Mouse (Mus musculus) liver (tissue): ENCODE results near the gene Slc46a2.
A peak's percentile ranks its signal among the peaks of the same experiment; 100 is the strongest.

Experiments used
- DNase-seq: peaks from one replicate; pipeline ENCODE4 v3.0.0-alpha.2; 2020; ENCODE audit warnings: mixed read lengths

Gene Slc46a2

GRCm38 (mm10) chr4:59914608-59915403 lies at the start of gene Slc46a2:
TSS of gene Slc46a2 (minus strand) at chr4:59915056.
- no peak for DNase-seq

DNA sequence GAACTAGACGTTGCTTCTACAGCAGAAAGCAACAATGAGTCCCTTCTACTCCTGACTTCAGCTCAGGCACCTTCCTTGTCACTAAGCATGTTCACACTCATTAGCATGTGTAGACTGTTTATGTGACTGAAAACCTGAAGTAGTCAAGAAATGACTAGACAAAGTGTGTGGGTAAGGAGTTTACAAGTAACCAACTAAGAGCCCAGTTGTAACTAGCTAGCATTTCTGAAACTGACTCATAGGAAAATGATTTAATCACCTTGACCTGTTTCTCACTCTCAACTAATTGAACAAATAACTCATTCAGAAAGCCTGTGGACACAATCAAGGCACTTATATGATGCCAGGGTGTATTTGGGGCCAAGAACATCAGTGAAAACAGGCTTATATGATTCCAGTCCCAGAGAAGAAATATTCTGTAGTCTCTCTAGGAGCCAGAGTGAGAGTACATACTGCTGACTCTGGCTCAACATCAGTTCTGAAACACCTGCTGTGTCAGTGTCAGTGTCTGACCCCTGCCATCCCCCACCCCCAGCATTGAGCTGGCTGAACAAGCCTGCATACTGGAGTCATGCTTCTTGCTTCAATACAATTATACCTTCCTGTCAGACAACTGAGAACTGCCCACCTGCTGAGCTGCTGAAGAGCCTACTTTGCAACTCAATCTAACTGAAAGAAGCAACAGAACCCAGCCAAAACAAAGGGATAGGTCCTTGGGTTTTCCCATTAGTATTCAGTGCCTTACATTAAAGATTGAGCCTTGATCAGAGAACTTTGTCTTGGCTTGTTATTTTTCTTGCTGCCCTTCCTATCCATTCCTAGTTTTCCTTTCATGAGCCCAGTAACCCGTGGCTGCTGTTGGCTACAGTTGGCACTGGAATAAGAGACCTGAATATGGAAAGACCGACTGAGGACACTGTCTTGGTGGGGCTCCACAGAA lies 48.8 kb upstream of the Slc46a2 start, which contains the start of gene Mup6:
Gene Mup6 (plus strand): TSS at position 890 of the 940 bp plus-strand sequence.
- DNase-seq = no peak

DNA sequence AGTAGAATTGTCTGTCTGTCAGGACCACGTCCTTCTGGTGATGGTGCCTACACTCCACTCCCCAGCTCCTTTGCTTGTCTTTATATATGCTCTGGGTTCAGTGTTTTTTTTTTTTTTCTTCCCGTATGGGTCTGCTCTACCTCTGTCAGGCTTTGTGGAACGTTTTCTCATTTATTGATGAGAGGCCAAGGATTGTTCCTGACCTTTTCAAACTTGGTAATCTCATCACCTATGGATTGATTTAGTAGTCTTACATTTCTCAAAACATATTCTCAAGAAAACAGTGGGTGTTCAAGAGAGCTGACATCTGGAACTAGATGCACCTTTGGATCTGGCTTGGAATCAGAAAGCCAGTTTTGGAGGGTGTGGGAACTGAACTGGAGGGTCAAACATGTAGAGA lies 45.8 kb upstream of the Slc46a2 start, which contains the start of gene Mup4:
Gene Mup4 (minus strand): TSS at position 101 of the 400 bp plus-strand sequence.
- DNase-seq = no peak

DNA sequence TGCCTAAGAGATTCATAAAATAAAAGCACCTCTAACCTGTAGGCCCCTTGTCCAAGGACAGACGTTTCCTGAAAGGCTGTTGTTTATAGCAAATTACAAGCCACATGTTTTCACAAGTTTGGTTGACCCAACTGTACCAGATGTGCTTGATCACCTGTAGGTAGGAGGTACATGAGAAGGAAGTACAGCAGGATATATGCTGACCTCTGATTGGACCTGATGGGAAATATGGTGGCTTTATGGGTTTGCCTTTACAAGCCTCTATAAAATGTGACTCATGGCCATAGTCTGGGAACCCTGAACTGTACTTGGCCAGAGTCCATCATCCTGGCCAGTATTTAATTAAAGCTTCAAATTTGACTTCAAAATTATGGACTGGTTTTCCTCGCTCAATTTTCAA lies 22.7 kb upstream of the Slc46a2 start:
- no peak for DNase-seq

DNA sequence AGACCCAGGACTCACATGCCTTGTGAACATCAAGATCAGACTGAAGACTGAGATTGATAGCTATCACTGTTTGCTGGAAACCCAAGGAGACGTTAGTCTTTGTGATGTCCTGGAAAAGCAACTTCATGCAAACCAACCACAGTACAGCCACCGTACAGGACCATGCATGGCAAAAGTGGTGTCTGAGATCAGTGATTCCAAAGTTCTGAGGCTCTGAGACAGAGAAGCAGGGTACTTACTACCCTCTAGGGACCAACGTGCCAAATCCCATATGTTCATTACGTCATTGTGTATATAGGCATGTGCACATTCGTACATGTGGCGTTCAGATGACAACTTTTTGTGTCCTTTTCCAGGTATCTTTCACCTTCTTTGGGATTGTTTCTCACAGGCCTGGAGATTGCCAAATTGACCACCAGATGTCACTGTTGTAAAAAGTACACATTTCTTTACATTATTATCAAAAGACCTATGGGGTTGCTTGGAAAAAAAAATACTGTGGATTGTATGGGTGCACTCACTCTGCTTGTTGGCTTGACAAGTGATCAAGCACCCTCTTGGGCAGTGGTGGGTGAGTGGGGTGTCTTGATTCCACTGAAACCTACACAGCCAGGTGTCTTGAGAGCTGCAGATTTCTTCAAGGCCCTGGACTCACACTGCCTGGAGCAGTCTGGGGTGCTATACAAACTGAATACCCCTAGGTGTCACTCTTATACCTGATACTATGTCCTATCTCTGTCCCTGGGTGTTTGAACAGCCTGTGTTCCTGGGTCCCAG lies 17.8 kb upstream of the Slc46a2 start:
- no peak for DNase-seq

GRCm38 (mm10) chr4:59928347-59928746 lies 13.5 kb upstream of the Slc46a2 start:
- peak; percentile 73 for DNase-seq

- DNase-seq = no peak
Observed at GRCm38 (mm10) chr4:59927666-59928065, 12.8 kb upstream of the Slc46a2 start.

GRCm38 (mm10) chr4:59925082-59925481 lies 10.2 kb upstream of the Slc46a2 start:
- no peak for DNase-seq

- DNase-seq = no peak
Observed at GRCm38 (mm10) chr4:59917966-59918365, 3.1 kb upstream of the Slc46a2 start.

GRCm38 (mm10) chr4:59908785-59909184 lies 6.1 kb downstream of the Slc46a2 start:
- no peak for DNase-seq

DNA sequence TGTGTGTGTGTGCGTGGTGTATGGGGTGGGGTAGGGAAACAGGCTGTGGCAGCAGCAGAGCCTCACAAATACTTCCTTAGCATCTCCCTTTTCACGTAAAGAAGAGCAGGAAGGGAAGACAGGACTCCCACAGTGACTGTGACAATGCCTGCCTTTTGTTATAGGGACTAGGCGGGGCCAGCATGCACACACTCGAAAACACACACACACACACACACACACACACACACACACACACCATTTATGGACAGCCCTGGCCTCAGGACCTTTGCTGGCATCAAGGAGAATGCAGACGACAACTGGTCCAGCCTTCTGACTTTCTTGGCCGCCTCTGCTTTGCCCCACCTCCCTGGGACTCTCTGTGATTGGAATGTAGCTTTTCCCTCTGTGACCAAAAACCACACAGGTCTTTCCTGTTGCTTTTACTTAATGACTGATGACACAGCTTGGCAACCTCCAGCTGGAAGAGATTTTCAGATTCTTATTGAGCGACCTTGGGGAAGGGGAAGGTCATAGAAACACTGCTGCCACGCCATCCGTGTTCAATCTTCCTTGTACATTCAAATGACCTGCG lies 7.1 kb downstream of the Slc46a2 start:
- no peak for DNase-seq

DNA sequence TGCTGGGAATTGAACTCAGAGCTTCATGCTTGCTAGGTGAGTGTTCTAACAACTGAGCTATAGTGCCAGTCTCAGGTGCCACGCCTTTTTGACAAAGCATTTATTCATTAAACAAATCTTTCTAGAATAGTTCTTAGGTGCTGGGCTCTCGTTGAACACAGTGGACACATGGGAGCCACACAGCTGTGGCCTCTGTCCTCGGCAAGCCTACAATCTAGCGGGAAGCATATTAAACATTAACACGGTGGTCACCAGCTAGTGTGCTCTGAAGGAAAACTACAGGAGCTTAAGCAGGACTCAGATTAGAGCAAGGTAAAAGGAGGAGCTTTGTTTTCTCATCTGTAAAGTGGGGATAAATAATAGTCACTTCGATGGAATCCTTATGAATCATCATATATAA lies 7.8 kb downstream of the Slc46a2 start:
- no peak for DNase-seq

DNA sequence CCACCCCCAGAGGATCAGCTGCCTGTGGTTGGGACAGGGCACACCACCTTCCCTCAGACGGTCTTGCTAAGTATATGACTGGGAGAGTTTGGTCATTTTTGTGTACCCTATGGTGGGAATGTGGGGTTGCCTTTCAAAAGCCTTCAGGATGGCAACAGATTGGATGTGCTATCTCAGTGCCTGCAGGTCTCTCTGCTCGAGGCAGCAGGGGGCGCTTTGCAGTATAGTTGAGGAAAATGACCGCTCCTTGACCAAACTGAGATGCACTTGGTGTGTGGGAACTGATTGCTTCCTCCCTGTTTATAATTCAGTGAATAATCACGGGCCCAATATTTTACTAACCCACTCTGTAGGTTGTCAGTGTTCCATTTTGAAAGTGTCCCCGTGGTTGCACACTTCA lies 12.3 kb downstream of the Slc46a2 start:
- no peak for DNase-seq

DNA sequence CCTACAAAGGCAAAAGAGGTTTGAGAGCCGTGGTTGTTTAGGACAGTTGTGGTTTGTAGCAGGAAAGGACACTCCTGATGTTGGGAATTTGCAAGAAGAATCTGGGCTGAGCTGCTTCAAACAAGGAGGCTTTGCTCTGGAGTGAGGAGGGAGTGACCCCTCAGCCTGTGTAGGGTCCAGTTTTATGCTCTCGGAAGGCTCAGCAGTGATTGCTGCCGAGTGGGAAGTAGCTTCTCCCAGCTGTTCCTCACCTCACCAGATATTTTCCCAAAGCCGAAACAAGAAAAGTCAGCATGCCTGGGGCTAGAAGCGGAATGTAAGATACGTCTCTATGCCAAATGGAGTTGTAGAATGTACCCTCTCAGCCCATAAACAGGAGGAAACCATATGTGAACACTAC lies 13.0 kb downstream of the Slc46a2 start:
- DNase-seq = no peak

DNA sequence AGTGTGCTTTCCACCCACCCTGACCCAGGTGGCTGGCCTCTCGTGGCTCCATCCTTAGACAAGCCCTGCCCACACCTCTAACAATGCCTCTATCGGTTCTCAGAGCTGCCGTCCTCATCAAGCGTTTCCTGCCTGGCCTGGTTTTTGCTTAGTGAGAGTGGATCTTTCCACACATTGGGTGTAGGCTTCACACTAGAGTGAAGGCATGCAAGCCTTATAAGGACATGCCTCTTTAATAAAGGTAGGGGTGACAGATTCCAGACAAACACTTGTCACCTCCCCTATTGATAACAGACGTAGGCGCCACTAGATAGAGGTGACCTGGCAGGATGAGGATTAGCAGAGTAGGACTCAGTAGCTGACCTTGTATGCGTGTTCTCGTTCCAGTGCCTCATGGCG lies 16.3 kb downstream of the Slc46a2 start:
- no peak for DNase-seq

GRCm38 (mm10) chr4:59897814-59898520 lies 16.9 kb downstream of the Slc46a2 start:
- no peak for DNase-seq

DNA sequence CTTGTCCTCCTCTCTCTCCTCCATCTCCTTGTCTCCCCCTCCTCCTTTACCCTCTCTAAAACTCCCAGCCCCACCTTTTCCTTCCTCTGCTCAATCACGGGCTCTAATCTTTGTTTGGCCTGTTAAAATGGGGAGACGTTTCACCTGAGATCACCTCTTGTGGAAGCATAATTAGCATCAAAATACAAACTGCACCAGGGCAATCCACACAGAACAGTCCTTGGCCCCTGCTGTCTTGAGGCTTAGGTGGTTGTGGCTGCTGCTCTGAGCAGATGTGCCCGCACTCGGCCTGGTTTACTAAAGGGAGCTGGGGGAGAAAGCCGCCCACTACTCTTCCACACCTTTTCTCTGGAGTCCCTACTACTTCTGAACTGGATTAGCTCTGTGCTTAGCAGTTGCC lies 18.9 kb downstream of the Slc46a2 start:
- DNase-seq = no peak

DNA sequence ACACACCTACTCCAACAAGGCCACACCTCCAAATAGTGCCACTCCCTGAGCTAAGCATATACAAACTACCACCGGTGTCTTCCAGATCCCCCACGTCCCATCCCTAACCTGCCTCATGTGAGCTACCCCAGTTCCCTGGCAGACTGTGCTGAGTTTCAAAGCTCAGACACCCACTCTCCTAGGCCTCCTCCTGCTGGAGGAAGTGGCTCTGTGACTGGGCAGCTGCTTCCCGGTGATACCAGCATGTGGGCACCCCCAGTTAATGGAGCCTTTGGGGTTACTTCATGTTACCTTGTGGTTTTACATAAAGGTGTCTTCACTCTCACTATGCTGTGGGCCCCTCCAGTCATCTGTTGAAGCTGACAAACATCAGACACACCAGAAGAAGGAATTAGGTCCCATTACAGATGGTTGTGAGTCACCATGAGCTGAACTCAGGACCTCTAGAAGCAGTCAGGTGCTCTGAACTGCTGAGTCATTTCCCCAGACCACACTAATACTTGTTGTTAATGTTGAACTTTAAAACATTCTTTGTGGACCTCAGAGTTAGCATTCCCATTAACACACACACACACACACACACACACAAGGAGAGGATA lies 19.8 kb downstream of the Slc46a2 start:
- DNase-seq = no peak

GRCm38 (mm10) chr4:59894415-59894814 lies 20.4 kb downstream of the Slc46a2 start:
- no peak for DNase-seq

GRCm38 (mm10) chr4:59892731-59893130 lies 22.1 kb downstream of the Slc46a2 start:
- no peak for DNase-seq

DNA sequence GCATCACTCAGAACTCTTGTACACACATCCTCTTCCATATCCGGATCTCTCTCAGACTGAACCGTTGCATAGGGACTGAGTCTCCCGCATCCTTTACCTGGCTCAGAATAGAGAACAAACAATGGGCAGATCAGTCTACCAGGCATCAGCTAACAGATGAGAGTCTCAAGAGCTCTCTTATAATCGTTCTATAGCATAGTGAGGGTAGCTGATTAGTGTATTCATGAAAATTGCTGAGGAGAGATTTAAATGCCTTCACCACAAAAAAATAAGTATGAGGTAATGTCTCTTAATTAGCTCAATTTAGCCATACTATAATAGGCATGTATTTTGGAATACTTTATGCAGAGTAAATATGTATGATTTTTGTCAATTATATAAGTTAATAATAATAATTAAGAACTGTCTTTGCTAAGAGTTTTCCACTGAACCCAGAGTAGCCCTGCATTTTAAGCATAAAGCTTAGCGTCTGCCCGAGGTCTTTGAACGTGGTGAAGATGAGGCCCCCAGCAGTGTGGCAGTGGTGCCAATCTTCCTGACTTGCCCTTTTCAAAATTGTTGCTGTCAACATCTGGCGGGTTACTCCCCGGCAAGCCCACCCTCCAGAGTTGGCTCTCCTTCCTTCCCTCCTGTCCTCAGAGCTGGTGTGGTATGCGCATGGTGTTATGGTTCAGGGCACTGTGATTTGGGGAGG lies 23.0 kb downstream of the Slc46a2 start:
- DNase-seq = no peak
